Mouse (Mus musculus): ENCODE data around the gene Gtf2h5.

- TF ChIP-seq CTCF (IDR thresholded peaks at IDR 0.05; ENCODE audit: borderline replicate concordance, insufficient read depth, low read length) (no peak), POLR2A (IDR thresholded peaks at IDR 0.05; ENCODE audit: low read depth, low read length) (no peak)
Observed at GRCm38 (mm10) chr17:6115085-6115484, 35.5 kb downstream of the Gtf2h5 start.
